Mouse (Mus musculus) E14TG2a.4 (cell line): ENCODE data around the gene Dock8.

ENCODE experiments used
- CTCF ChIP-seq: conservative IDR thresholded peaks from 2 replicates; pipeline ENCODE4 v1.5.1; 2014; ENCODE audit warnings: low read length
- NANOG ChIP-seq: IDR thresholded peaks from 2 replicates; pipeline ENCODE4 v1.6.1; 2014; ENCODE audit warnings: borderline replicate concordance, low read length, mixed read lengths

DNA sequence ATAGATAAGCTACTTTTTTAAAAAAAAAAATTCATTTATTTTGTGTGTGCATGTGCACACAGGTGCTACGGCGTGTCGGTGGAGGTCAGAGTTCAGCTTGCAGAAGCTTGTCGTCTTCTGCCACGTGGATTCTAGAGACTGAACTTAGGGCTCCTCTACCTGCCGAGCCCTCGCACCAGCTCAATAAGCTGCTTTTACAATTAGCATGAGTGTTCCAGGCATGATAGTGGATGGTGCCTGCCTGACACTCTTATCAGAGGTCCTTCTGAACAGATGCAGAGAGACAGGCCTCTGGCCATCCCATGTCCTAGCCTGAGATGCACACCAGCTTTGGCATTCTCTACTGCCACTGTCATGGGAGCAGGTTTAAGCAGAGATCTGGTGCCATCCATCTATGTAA, 55.7 kb downstream of the Dock8 start:
- no peak for TF ChIP-seq CTCF
- no peak for TF ChIP-seq NANOG
